Mouse (Mus musculus) kidney, postnatal 14 days (tissue): Measurements from ENCODE around the gene Gm28729.
A peak's percentile ranks its signal among the peaks of the same experiment; 100 is the strongest.
"Not testable (repeated sequence)": the region's sequence is repeated elsewhere in the genome, so short reads cannot be mapped to it uniquely, and the experiment has no call there.

ENCODE experiments used
- DNase-seq: peaks from one replicate; pipeline ENCODE4 v3.0.0; 2022; ENCODE audit warnings: mixed read lengths

Gm28729 gene

GRCm38 (mm10) chr9:96517429-96517828 is 7.6 kb downstream of the Gm28729 start:
- no peak for DNase-seq

- no peak for DNase-seq
These were observed 8.3 kb downstream of the Gm28729 start for GRCm38 (mm10) chr9:96516806-96517205.

GRCm38 (mm10) chr9:96515737-96516136 is 9.3 kb downstream of the Gm28729 start:
- DNase-seq: no peak

GRCm38 (mm10) chr9:96514278-96514677 is 10.8 kb downstream of the Gm28729 start:
- DNase-seq: no peak

GRCm38 (mm10) chr9:96506011-96506498 is 19.0 kb downstream of the Gm28729 start:
- DNase-seq: peak; percentile 67

GRCm38 (mm10) chr9:96505156-96505555 is 19.9 kb downstream of the Gm28729 start:
- no peak for DNase-seq

- DNase-seq: no peak
These were observed 20.8 kb downstream of the Gm28729 start for GRCm38 (mm10) chr9:96504116-96504895.

GRCm38 (mm10) chr9:96502856-96503610 is 22.0 kb downstream of the Gm28729 start:
- DNase-seq: no peak

GRCm38 (mm10) chr9:96501217-96501616 is 23.8 kb downstream of the Gm28729 start:
- no peak for DNase-seq

GRCm38 (mm10) chr9:96493212-96493611 is 31.9 kb downstream of the Gm28729 start:
- DNase-seq: peak; percentile 37

GRCm38 (mm10) chr9:96491810-96492209 is 33.3 kb downstream of the Gm28729 start:
- peak; percentile 30 for DNase-seq

- not testable (repeated sequence) for DNase-seq
These were observed 37.2 kb downstream of the Gm28729 start for GRCm38 (mm10) chr9:96487869-96488268.

GRCm38 (mm10) chr9:96483648-96484047 is 41.4 kb downstream of the Gm28729 start:
- no peak for DNase-seq

- DNase-seq: no peak
These were observed 42.0 kb downstream of the Gm28729 start for GRCm38 (mm10) chr9:96483028-96483427.

- DNase-seq: peak; percentile 99
These were observed 46.8 kb downstream of the Gm28729 start, which contains the start of gene Rnf7 for GRCm38 (mm10) chr9:96478071-96478888. Gene Rnf7 (minus strand): TSS chr9:96478675.

- DNase-seq: no peak
These were observed 52.7 kb downstream of the Gm28729 start for GRCm38 (mm10) chr9:96472356-96472755.

- DNase-seq: not testable (repeated sequence)
These were observed 53.4 kb downstream of the Gm28729 start for GRCm38 (mm10) chr9:96471681-96472080.

- DNase-seq: no peak
These were observed 54.6 kb downstream of the Gm28729 start for GRCm38 (mm10) chr9:96470266-96470974.

GRCm38 (mm10) chr9:96469556-96470265 is 55.4 kb downstream of the Gm28729 start:
- DNase-seq: no peak

GRCm38 (mm10) chr9:96463708-96464107 is 61.4 kb downstream of the Gm28729 start:
- peak; percentile 27 for DNase-seq

- no peak for DNase-seq
These were observed 63.5 kb downstream of the Gm28729 start for GRCm38 (mm10) chr9:96461607-96462006.
